Mouse (Mus musculus): ENCODE measurements at regions not wholly inside any gene's neighbourhood (a gene's known extent, or its start where the extent isn't known, plus 50 kb on each side); places are given as distances from the start of the nearest gene placed in this dataset.
"Not testable (repeated sequence)": the region's sequence is repeated elsewhere in the genome, so short reads cannot be mapped to it uniquely, and the experiment has no call there.

DNA sequence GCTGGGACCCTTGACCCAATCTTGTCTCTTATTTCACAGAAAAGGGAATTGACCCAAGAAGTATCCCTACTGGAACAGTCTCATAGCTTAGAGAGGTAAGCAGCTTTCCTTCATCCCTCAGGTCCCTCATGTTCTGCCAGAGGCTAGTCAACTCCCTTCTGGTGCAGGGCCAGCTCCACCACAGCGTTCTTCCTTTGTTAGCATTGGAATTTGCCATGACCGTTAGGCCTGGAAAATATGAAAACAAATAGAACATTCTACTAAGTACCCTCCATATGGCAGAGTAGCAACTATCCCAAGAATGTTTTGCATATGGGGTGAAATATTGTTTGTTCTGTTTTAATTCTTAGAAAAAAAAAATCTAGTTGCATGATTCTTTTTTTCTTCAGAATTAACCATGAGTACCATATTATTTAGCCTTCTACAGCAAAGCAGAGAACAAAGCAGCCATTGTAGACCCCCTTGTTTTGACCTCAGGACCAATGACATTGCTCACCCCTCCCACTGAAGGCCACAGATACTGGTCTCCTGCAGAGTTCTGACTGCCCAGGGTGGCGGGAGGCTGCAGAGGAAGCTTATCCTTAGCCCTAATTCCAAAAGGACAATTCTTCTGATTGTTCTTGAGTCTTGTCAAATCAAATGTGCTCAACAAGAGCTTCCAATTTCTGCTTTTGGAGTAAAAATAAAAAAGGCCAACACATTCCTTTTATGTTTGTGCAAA lies 78.1 kb upstream of the Ehbp1 start:
- no peak for DNase-seq (ENCODE audit: low spot score in 2 of 2)

DNA sequence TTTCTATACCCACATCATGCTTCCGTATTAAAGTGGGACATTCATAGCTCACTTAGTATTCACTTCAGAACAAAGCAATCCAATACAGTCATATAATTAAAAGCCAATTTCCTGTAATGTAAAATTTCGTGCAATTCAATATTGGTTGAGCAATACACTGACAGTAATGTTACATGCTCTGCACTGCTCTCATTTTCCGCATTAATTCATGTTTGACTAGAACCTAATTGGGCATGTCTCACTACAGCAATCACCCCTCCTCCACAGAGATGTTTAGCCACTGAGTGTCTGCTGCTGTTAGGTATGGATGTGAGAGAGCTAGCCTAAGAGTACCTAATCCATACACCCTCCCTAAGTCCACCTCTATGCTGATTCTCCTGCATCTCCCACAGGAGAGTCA lies 79.7 kb upstream of the Ehbp1 start:
- no peak for DNase-seq (ENCODE audit: low spot score in 2 of 2)

DNA sequence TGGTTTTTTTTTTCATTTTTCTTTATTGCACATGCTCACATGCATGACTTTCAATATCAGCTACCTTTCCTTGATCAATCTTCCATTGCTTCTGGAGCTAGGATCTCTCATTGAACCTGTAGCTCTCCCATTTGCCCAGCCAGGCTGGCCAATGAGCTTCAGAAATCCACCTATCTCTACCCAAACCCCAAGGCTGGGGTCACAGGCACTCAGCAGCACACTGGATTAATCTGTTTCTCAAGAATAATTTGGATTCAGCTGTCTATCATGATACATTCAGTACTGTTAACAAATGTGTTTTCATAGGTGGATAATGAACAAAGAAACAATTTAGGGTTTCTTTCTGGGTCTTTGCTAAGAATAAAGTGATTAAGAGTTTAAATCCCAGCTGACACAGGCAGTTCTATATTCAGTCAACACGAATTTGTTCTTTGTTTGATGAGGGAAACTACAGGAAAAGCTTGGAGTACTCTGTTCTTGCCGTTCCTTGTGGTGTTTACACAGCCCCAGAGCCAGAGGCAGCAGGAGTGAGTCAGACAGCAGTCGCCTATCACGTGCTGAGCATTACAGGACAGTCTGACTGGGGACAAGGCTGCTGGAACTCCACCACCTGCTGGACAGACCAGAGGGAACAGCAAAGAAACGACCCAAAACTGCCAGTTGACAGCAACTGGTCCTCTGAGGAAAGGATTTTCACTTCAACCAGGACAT lies 74.6 kb upstream of the Tmem17 start:
- DNase-seq (ENCODE audit: low spot score in 2 of 2), result peak in 1 of 2 experiments; percentile 16

DNA sequence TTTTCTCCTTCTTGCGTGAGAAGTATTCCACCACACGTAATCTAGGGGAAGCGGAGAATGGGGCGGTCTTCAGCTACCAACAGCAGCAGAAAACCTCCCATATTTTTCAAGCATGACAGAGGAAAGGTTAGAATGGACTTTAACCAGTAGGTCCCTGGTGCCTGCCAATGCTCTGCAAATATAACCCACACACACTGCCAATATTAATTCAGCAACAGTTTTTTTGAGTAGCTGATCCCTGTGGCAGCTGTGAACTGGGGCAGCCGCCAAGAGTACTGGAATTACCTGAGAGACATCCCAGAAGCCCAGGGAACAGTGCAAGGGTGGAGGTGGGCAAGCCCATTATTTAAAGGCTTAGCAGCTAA lies 74.1 kb upstream of the Tmem17 start:
- no peak for DNase-seq (ENCODE audit: low spot score in 2 of 2)

DNA sequence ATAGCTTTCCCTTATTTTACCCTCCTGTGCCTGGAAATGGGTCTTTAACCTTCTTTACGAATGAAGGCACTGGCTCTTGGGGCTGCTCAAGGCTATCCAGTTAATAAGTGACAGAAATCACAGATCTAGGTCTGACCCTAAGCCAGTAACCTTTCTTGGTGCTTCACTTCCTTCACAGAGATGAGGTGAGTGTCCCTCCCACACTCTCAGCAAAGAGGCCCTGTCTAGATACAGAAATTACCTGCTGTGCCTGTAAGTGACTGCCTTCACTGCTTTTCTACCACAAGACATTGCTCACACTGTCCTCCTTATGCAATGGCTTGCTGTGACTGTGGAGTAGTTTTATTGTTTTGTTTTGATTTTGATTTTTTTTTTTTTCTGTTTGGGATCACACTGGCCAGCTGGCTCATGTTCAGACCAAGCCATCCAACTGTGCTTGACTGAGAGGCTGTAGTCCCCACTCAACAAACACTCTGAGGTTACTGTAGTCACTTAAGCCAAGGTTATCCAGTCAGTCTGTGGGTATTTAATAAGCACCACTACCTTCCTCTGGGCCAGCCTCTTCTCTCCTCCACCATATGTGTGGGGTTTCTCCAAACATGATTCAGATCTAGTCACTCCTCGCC lies 73.3 kb upstream of the Tmem17 start:
- DNase-seq (ENCODE audit: low spot score in 2 of 2), result no peak

DNA sequence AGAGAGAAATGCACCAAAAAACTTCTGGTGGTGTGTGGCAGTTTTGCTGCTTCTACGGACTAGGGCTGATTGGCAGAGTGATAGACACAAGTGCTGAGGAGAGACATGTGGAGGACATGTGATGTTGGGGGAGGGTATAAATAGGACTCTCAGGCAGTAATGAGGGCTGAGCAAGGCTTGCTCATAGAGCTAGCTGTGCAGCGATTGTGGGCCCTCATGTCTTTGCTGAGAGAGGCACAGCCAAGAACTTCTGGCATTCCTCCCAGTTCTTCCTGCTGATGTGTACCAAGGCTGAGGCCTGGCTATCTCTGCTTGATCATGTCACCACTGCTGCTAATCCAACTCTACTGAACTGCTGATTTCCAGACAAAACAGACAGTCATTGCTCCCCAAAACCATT lies 71.4 kb upstream of the Tmem17 start:
- peak; percentile 10 to 15 for DNase-seq (ENCODE audit: low spot score in 2 of 2)

DNA sequence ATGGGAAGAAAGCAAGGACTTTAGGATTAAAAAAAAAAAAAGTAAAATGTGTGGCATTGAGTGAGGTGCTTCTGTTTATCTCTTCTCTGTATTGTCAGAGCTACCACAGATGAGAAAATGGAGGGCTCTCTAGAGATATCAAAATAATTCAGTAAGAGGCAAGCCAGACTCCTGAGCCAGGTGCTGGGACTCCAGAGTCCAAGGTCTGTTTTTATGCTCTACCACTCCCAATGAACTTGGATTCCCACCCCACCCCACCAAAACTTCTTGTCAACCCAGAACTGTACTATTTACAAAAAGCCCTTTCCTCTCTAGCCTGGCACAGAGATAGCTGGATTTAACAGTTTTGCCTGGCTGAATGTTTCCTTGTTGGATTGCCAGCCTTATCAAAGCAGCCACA lies 58.7 kb upstream of the Tmem17 start:
- DNase-seq (ENCODE audit: low spot score in 2 of 2), result no peak

DNA sequence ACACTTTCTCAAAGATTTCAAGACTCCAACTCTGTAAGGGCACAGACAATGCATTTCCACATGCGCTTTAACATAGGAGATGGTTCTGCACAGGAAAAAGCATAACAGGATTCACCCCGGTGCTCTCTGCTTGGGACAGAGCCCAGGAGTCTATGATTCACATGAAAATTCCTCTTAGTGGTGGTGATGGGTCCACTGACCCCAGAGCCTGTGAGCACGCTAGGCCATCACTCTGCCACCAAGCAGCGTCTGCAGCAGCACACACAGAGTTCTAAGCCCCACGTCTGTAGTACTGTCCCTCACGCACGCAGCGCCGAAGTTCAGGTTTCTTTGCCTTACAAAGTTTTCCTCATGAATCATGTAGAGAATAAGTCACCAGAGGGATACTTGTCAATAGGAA lies 55.6 kb upstream of the Tmem17 start:
- DNase-seq (ENCODE audit: low spot score in 2 of 2), result no peak

DNA sequence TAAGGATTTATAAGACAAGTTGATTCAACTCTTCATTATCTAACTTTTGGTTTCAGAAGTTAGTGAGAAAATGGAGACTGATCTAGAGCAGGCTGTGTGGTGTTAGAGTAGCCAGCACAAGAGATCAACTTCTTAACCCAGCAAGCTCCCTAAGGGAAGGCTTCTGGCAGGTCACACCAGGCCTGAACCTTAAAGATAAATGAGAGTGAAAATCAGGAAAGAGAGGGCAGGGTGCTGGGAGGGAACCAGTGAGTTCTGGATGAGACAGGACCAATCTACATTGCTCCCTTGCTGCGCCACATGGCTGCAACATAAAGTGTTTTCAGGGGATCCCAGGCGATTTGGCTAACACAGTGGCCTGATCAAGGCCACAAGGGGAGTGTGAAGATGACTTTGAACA lies 54.7 kb upstream of the Tmem17 start:
- DNase-seq (ENCODE audit: low spot score in 2 of 2), result no peak

DNA sequence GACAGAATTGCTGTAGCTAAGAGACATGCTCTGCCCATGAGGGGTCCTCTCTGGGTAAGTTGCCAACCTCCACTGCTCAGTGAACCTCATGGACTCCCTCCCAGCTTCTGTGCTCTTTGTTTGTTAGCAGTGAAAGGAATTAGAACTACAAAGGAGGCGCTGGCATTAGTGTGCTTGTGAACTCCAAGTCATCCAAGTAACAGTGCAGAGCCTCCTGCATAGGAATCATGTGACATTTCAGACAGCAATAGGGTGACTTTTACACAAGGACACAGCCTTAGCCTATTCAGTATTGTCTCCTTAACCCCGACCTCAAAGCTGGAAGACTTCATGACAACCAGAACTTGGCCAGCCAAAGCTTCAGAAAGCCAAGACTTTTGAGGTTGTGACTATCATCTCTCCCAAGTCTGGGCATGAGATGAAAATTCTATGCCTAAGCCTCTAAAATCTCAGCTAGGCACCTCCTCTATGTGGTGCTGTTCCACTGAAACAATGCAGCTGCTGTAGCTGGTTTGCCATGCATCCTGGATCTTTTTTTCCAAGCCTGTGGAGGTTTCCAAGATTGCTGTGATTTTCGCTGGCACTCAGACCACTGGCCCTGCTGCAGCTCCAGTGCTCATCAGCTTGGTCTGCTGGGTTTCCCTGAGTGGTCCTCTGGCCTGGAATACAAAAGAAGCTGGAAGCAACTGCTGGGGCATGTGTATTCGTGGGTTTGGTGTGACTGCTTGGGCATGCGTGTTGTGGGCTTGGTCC lies 52.8 kb upstream of the Tmem17 start:
- DNase-seq (ENCODE audit: low spot score in 2 of 2), result no peak

DNA sequence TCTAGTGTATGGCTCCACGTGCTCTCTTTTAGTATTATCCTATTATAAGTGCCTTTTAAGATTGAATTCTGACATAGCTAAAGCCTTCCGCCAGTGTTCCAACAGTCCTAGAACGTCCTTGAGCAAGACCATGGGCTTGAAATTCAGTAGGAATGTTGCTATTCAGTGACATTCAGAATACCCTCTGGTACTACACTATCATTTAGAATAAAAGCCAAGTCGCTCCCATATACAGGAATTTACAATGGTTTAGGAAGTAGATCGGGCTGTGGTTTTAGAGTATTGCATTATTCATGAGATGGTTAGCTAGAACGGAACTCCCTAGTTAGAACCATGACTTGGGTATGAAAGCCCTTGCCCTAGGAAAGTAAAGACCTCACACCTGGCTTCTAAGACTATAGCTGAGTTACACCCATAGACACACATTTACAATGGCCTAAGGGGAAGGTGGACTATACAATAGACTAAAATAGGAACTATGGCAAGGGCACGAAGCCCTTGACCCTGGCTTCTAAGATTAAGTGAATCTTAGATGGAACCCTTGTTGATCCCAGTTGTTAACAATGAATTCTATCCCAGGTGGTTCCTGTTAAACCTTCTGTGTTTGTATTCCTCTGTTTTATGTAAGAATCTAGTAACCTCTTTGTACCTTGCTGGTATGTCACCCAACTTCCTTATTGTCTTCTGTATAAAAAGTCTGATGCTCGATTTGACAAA lies 50.7 kb upstream of the Tmem17 start:
- DNase-seq (ENCODE audit: low spot score in 2 of 2), result not testable (repeated sequence)

Measured in left cerebral cortex, adult 18-20 months (tissue).